Mouse (Mus musculus): ENCODE results near the gene Myadml2.
A peak's percentile ranks its signal among the peaks of the same experiment; 100 is the strongest.

Myadml2 gene

DNA sequence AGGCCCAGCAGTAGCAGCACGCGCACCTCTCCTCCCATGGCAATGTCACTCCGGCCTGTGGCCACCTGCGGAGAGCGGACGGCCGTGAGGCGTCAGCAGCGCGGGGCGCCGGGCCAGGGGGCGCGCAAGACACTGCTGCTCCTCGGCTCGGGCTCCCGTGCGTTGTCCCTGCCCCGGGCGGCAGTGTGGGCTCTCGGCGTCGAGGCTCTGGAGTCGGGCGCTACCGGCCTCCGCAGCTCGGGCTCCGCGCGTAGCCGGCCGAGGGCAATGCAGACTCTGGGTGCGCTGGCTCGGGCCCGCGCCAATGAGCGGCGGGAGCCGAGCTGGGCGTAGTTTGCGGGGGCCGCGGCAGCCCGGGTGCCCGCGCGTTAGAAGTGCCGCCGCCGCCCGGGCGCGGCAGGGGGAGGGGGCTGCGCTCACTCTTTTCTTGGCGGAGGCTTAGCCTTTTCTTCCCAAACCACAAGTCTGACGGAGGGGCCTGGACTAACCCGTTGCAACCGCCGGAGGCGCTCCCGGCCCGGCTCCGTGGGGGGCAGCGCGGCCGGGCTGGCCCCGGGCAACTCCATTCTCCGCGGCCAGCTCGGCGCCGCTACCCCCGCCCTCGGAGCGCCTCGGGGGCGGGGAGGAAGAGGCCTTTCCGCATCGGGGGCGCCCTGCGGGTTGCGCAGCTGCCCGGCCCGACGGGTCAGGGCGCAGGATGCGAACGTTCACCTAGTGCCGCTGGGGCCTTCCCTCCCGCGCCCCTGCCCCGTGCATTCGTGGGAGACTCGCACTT is 12.5 kb upstream of the Myadml2 start:
- no peak for DNase-seq (ENCODE audit: low spot score)

DNA sequence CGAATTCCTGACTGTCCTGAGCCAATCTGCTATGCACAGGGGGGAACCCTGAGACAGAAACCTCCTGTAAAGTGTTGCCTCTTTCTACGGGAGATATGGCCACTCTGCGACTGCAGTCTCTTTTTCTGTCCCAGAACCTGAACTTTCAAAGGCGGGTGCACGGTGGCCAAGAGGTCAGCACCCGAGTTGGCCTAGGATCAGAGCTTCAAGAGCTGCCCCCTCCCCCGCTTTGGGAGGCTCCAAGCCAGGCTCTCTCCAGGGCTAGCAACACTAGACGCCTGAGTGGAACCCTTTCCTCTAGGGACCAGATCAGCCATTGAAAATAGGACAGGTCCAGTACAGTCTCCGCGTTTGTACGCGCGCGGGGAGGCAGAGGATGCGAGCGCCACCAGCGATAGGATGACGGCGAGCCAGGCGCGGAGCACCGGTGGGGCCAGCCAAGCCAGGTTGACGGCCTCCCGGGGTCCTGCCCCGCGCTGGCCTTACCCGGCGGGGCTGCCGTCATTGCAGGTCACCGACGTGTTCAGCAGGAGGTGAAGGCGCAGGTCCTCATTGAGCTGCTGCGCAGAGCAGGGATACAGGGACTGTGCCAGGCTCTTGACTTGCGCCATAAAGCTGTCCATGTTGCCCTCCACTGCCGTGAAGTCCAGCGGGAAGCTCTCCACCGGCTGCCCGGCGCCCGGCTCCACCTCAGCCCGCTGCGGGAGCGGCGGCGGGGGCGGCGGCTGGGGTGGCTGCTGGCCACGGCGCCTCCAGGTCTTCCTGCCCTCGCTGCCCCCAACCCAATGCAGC is 11.7 kb upstream of the Myadml2 start:
- no peak for DNase-seq (ENCODE audit: low spot score)

DNA sequence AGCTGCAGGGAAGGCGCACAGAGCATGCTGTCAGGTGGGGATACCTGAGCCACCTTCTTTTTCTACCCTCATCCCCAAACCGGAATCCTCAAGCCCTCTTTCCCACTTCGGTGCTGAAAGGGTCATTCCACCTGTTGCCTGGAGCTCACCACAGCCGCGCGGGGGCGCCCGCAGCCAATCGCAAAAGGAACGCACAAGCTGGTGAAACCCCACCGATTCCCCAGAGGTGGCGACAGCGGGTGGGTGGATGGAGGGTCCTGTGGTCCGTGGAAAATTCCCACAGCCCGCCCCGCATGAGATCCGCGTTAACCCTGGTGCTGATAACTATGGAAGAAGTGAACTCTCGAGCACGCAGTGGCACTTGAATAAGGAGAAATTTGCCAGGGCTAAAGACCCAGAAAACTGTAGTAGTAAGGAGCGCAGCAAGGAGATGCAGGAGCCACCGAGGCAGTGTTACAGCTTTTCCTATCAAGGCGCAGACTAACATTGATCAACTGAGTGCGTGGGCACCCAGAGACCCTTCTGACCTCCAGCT is 11.0 kb upstream of the Myadml2 start:
- DNase-seq (ENCODE audit: low spot score) = no peak

DNA sequence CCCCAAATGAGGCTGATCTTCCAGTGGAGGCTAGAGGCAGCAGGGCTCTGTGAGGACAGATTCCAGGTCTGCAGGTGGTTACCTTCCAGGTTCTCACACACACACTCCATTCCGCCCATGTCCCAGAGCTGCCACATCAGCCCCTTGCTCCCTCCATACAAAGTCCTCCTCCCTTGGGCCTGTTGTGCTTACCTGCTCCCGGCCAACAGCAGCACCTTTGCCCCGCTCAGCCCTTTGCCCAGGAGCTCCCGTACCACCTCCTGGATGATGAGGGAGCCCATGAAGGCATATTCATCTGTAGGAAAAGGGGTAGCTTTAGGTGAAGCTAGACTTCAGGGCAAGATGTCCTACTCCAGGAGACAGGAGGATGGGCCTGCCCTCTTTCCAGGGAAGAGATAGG is 9.3 kb upstream of the Myadml2 start:
- DNase-seq (ENCODE audit: low spot score) = no peak

GRCm38 (mm10) chr11:120654741-120655140 is 6.8 kb upstream of the Myadml2 start:
- DNase-seq (ENCODE audit: low spot score) = no peak

- DNase-seq (ENCODE audit: low spot score) = no peak
These were observed 3.9 kb upstream of the Myadml2 start for GRCm38 (mm10) chr11:120651872-120652271.

DNA sequence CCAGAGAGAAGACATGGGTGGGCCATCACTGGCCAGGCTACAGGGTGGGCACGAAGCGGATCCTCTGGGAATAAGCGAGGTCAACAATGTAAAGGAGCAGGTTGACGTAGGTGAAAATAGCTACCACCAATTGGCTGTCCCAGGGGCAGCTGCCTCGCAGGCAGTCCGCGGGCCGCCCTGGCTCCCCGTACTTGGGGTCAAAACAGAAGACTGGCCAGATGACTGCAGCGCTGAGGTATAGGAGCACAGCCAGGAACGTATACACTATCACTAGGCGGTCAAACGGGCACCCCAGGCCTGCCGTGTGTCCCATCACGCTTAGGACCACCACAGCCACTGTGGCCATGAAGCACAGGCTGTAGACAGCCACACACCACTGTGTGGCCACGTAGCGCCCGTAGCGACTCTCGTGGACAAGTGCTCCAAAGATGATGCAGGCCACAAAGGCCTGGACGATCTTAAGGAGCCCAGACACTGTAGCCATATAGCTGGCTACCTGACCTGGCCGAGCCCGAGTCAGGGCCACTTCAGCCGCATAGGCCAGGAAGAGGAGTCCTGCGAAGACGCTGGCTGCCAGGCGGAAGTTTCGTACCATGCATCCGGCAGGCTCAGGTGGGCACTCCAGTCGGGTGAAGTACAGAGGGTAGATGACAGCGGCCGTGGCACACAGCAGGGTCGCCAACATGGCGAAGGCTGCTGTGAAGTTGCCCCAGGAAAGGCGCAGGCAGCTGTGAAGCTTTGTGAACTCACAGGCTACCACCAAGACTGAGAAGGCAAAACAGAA is 719 bp downstream of the Myadml2 start:
- DNase-seq (ENCODE audit: low spot score) = no peak

DNA sequence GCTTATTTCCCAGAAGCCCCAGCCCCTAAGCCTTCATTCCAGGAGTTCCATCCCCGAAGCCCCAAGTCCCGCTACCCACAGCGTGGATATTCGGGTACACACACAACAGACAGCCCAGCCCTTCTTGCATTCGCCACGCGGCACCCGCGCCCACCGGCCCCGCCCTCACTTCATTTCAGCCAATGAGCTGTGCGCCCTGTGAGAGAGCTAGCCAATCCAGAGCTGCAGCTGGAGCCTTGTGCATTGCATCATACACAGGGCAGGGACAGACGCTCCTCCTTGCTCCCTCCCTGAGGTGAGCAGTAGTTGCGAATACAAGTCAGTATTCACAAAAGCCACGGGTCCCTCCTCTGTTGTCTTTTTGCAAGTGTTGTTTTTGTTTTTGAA is 4.4 kb downstream of the Myadml2 start, which contains the start of gene Pycr1:
Pycr1 (minus strand) TSS at position 169 of the 387 bp plus-strand sequence.
- DNase-seq (ENCODE audit: low spot score) = peak; percentile 89

- no peak for DNase-seq (ENCODE audit: low spot score)
These were observed 4.9 kb downstream of the Myadml2 start for GRCm38 (mm10) chr11:120642939-120643600.

- DNase-seq (ENCODE audit: low spot score) = no peak
These were observed 6.1 kb downstream of the Myadml2 start for GRCm38 (mm10) chr11:120641869-120642268.

DNA sequence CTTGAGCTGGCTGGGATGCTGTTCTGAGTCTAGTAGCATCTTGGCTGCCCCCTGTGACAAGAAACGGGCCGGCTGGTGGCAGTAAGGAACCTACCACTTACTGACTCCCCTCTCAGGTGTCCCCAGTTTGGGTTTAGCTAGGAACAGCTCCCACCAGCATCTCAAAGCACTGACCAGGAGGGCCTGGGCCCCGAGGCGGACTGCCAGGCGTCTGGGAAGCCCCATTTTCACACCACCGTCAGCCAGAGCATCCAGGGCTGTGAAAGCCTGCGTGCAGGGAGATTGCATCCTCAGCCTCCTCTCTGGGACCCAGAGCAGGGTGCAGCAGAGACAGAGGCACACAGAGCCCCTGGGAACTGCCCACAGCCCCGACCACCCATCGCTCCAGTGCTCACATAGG is 6.7 kb downstream of the Myadml2 start:
- DNase-seq (ENCODE audit: low spot score) = no peak

DNA sequence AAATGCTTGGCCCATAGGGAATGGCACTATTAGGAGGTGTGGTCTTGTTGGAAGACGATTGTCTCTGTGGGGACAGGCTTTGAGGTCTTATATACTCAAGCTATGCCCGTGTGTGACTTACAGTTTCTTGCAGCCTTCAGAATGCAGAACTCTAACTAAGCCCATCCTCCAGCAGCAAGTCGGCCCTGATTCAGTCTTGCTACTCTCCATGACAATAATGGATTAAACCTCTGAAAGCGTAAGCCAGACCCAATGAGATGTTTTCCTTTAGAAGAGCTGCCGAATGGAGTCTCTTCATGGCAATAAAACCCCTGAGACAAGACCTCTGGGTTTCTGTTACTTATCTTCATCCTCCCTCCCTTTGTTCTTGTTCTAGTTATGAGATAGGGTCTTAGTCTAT is 13.1 kb downstream of the Myadml2 start:
- no peak for DNase-seq (ENCODE audit: low spot score)

- peak; percentile 92 for DNase-seq (ENCODE audit: low spot score)
These were observed 14.2 kb downstream of the Myadml2 start, which contains the start of gene Mafg for GRCm38 (mm10) chr11:120633520-120634343. Gene Mafg (minus strand): TSS chr11:120633600.

GRCm38 (mm10) chr11:120632559-120633519 is 15.1 kb downstream of the Myadml2 start:
- peak; percentile 76 for DNase-seq (ENCODE audit: low spot score)

GRCm38 (mm10) chr11:120631726-120632448 is 16.1 kb downstream of the Myadml2 start:
- DNase-seq (ENCODE audit: low spot score) = no peak

GRCm38 (mm10) chr11:120630881-120631725 is 16.9 kb downstream of the Myadml2 start:
- DNase-seq (ENCODE audit: low spot score) = no peak

DNA sequence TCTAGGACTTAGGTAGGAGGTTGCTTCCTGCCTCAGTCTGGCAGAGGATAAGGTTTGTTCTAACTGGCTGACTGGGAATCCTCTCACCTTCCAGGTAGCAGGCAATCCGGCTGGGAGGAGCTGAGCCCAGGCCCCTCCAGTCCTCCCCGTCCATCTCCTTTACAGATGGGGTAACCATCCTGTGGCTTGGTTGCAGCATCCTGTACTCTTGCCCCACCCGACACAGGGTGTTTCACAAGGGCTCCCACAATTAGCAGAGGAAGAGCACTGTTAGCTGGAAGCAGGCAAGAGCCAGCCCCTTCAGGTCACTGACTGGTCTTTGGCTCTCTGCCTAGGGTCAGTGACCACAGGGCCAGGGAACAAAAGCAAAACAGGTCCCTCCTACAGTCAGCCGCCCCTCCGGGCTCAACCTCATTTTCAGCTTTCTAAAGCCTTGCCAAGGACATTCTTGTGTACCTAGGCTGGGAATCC is 17.5 kb downstream of the Myadml2 start:
- no peak for DNase-seq (ENCODE audit: low spot score)

DNA sequence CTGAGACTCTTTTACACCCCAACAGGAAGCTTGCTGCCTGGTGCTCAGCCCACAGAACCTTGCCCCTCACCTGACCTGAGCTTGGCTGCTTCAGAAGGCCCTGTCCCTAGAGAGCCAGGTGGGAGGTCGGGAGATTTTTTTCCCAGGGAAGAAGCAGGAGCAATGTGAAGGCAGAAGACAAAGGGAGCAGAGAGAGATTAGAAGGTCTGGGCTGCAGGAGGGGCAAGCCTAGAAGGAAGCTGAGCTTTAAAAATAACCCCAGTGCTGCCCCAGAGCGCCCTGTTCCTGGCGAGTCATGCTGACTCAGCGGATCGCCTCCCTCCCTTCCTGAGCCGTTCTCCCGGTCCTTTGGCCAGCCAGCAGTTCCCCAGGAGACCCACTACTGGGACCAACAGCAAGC is 18.0 kb downstream of the Myadml2 start:
- no peak for DNase-seq (ENCODE audit: low spot score)
